Mouse (Mus musculus): Measurements from ENCODE around the gene Mcl1.

GRCm38 (mm10) chr3:95648016-95648415 lies 10.6 kb upstream of the Mcl1 start:
- TF ChIP-seq CTCF (conservative IDR thresholded peaks at IDR 0.05; ENCODE audit: low read length) (no peak), NANOG (IDR thresholded peaks at IDR 0.05; ENCODE audit: borderline replicate concordance, low read length) (no peak), POU5F1 (IDR thresholded peaks at IDR 0.05; ENCODE audit: borderline replicate concordance, low read length) (no peak)

All from E14TG2a.4 (cell line).